Mouse (Mus musculus) hindbrain, embryonic 14.5 days (tissue): Measurements from ENCODE around the gene Arl14. TPM values are rescaled to one million over a fixed set of nuclear protein-coding genes. Genes with fewer than 3 reads are reported as not detected.
"Not testable (repeated sequence)": the region's sequence is repeated elsewhere in the genome, so short reads cannot be mapped to it uniquely, and the experiment has no call there.

ENCODE experiments used
- ATAC-seq: fragments of 200-750 bp; cut with Nextera tagmentation; 2 replicates; pipeline ENCODE4 v1.8.0; 2017; ENCODE audit warnings: moderate number of reproducible peaks, mild to moderate bottlenecking, moderate TSS enrichment, moderate library complexity; ENCODE audit not compliant: low FRiP score
- DNase-seq: peaks from one replicate; pipeline ENCODE4 v3.0.0-alpha.2; 2015; ENCODE audit warnings: low spot score
- H3K27ac ChIP-seq: fragments of 300-500 bp; sonication (generic); 2 replicates; pipeline ENCODE4 v1.5.1; 2014; ENCODE audit warnings: mild to moderate bottlenecking, moderate library complexity
- H3K27me3 ChIP-seq: fragments of 300-500 bp; sonication (generic); 2 replicates; pipeline ENCODE4 v1.6.1; 2014; ENCODE audit warnings: mild to moderate bottlenecking, low read length, mixed read lengths; ENCODE audit not compliant: control insufficient read depth, insufficient read depth
- H3K36me3 ChIP-seq: fragments of 300-500 bp; sonication (generic); replicated peaks from 2 replicates; pipeline ENCODE4 v1.6.1; 2014; ENCODE audit not compliant: control insufficient read depth, insufficient read depth
- H3K4me1 ChIP-seq: fragments of 300-500 bp; sonication (generic); replicated peaks from 2 replicates; pipeline ENCODE4 v1.6.1; 2014; ENCODE audit warnings: antibody characterized with exemption, low read length, mixed read lengths; ENCODE audit not compliant: control insufficient read depth, insufficient read depth
- H3K4me2 ChIP-seq: fragments of 300-500 bp; sonication (generic); replicated peaks from 2 replicates; pipeline ENCODE4 v1.6.1; 2014; ENCODE audit warnings: mild to moderate bottlenecking, moderate library complexity
- H3K4me3 ChIP-seq: fragments of 300-500 bp; sonication (generic); replicated peaks from 2 replicates; pipeline ENCODE4 v1.5.1; 2014; ENCODE audit warnings: mild to moderate bottlenecking, low read length
- H3K9ac ChIP-seq: fragments of 300-500 bp; sonication (generic); 2 replicates; pipeline ENCODE4 v1.6.1; 2014
- H3K9me3 ChIP-seq: fragments of 300-500 bp; sonication (generic); 2 replicates; pipeline ENCODE4 v1.6.1; 2016; ENCODE audit warnings: low read length; ENCODE audit not compliant: control insufficient read depth
- WGBS: fragments of 180-500 bp; shearing (Covaris S2); extraction: QIAGEN DNeasy Blood & Tissue Kit; methylation state at CpG from one replicate; pipeline ENCODE4 v1.1.7; 2014; 5-methylcytosine and 5-hydroxymethylcytosine counted together
- polyA plus RNA-seq: library from polyadenylated mRNA; unstranded; fragments of >200 nt; fragmentation: Nextera tagmentation; extraction: Ambion mirVana; gene quantifications from 2 replicates; pipeline ENCODE4 v1.2.1, GENCODE M21; 2014

Gene Arl14
- polyA plus RNA-seq, 1 experiment from 2014 or later = not detected

DNA sequence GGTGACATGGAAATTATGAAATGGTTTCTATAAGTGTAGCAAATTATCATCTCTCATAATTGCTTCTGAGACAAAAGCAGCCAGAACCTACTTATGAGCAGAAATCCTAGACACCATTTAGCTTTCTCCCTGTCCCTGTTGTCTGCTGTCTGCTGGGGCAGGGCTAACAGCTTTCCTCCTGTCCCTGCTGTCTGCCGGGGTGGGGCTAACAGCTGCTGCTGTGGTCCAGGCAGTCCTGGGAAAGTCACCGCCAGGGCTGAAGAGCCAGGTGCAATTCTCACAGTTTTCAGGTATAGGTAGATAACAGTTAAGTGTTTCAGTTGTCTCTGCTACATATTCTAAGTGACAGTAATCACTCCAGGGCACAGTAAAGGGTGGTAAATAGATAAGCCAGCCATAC is 4.3 kb downstream of the Arl14 start:
- no peak overlapping the region for H3K27ac ChIP-seq
- no peak for ATAC-seq
- H3K9ac ChIP-seq = no peak overlapping the region
- no peaks in the 10 kb centered on the region for H3K9me3 ChIP-seq
- H3K36me3 ChIP-seq = no peaks in the 10 kb centered on the region
- no peak for DNase-seq
- 77% methylated on average over 2 of the region's 2 CpGs for WGBS
- no peak overlapping the region for H3K4me3 ChIP-seq
- no peaks in the 10 kb centered on the region for H3K27me3 ChIP-seq
- H3K4me1 ChIP-seq = no peaks in the 10 kb centered on the region
- H3K4me2 ChIP-seq = no peak overlapping the region

- Histone ChIP-seq H3K9ac (no peak overlapping the region), H3K27me3 (no peaks in the 10 kb centered on the region), H3K9me3 (no peaks in the 10 kb centered on the region), H3K36me3 (no peaks in the 10 kb centered on the region), H3K27ac (no peak overlapping the region), H3K4me2 (no peak overlapping the region), H3K4me1 (no peaks in the 10 kb centered on the region), H3K4me3 (no peak overlapping the region)
- no peak for DNase-seq
- 93% methylated on average over 1 of the region's 1 CpGs for WGBS
- no peak for ATAC-seq
Measured at GRCm38 (mm10) chr3:69228002-69228401, 5.8 kb downstream of the Arl14 start.

DNA sequence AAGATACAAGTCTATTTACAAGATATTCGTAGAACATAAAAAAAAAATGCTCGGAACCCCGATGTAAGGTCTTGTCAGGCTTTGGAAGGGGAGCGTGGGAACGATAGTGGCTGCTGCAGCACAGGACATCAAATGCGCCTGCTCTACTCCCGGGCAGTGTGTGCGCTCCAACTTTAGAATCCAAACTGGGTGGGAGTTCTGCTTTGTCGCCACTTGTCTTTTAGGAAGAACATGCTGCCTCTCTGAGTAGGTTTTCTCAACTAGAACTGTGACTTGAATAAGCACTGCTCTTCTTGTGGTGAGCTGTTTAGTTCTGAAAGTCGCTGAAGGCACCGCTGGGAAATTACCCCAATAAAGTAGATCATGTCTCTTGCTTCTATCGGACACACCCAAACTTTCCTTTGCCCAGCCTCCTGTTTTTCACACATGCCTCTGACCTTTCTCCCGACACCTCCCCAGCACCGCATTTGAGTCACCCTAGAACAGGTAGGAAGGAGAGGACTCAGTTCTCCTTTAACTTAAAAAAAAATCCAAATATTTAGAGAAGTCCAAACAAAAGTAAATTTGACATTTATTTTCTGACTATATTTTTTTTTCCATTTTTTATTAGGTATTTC is 9.4 kb downstream of the Arl14 start:
- no peak for ATAC-seq

DNA sequence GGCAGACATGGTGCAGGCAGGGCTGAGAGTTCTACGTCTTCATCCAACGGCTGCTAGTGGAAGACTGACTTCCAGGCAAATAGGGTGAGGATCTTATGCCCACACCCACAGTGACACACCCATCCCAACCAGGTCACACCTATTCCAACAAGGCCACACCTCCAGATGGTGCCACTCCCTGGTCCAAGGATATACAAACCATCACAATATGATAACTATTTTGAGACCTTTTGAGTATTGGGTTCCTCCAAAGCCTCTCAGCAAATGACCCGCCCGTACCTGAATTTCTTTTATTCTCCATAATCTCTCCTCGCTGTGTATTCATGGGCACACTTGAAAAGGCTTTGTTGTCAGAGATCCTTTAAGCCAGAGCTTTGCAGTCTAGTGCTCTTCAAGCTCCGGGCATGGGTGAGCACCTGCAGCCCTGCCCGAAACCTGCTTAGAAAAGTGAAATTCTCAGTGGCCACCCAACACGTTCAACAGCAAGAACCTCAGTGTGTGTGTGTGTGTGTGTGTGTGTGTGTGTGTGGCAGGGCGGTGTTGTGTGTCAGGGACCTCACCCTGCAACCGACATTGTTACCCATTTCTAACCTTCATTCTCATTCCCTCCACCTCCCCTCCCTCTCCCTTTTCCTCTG is 11.5 kb downstream of the Arl14 start:
- not testable (repeated sequence) for DNase-seq, ATAC-seq, H3K4me1 ChIP-seq, H3K9ac ChIP-seq, H3K27ac ChIP-seq, H3K4me2 ChIP-seq, H3K4me3 ChIP-seq, H3K36me3 ChIP-seq, H3K9me3 ChIP-seq, H3K27me3 ChIP-seq
- 88% methylated on average over 10 of the region's 10 CpGs for WGBS

More for the DNA sequence above, 9.4 kb downstream of the Arl14 start:
- Histone ChIP-seq H3K9ac (no peak overlapping the region), H3K27ac (no peak overlapping the region), H3K9me3 (no peaks in the 10 kb centered on the region), H3K4me2 (no peak overlapping the region), H3K36me3 (no peaks in the 10 kb centered on the region), H3K4me3 (no peak overlapping the region), H3K4me1 (no peaks in the 10 kb centered on the region), H3K27me3 (no peaks in the 10 kb centered on the region)
- WGBS = 92% methylated on average over 14 of the region's 14 CpGs
- no peak for DNase-seq

DNA sequence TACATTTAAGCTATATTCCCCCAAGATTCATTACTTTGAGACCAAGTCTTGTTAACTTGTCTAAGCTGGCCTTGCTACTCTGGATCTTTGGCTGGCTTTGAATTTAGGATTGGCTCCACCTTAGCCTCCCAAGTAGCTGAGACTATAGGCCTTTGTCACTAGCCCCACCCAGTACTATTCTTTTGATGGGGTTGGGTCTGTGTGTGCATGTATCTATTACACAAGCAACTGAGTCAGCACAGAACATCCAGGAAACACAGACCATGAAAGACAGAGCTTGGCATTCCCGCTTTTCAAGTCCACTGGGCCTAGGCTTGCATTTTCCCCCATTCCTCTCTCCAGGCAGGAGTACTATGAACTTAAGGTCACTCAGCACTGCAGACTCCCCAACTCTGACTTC is 12.3 kb downstream of the Arl14 start:
- no peaks in the 10 kb centered on the region for H3K9me3 ChIP-seq
- no peak overlapping the region for H3K4me2 ChIP-seq
- no peak overlapping the region for H3K27ac ChIP-seq
- H3K27me3 ChIP-seq = no peaks in the 10 kb centered on the region
- no peaks in the 10 kb centered on the region for H3K4me1 ChIP-seq
- H3K4me3 ChIP-seq = no peak overlapping the region
- no peak for ATAC-seq
- no peaks in the 10 kb centered on the region for H3K36me3 ChIP-seq
- 97% methylated on average over 1 of the region's 1 CpGs for whole genome bisulfite sequencing
- no peak for DNase-seq
- no peak overlapping the region for H3K9ac ChIP-seq

- ATAC-seq = no peak
- no peaks in the 10 kb centered on the region for H3K36me3 ChIP-seq
- H3K4me1 ChIP-seq = no peaks in the 10 kb centered on the region
- H3K4me3 ChIP-seq = no peak overlapping the region
- no peak overlapping the region for H3K27ac ChIP-seq
- H3K9me3 ChIP-seq = no peaks in the 10 kb centered on the region
- no peaks in the 10 kb centered on the region for H3K27me3 ChIP-seq
- no peak overlapping the region for H3K4me2 ChIP-seq
- 72% methylated on average over 3 of the region's 3 CpGs for WGBS
- H3K9ac ChIP-seq = no peak overlapping the region
- DNase-seq = no peak
Measured at GRCm38 (mm10) chr3:69235806-69236205, 13.6 kb downstream of the Arl14 start.

GRCm38 (mm10) chr3:69236491-69236890 is 14.3 kb downstream of the Arl14 start:
- H3K27ac ChIP-seq = no peak overlapping the region
- H3K9ac ChIP-seq = no peak overlapping the region
- H3K27me3 ChIP-seq = no peaks in the 10 kb centered on the region
- no peaks in the 10 kb centered on the region for H3K36me3 ChIP-seq
- ATAC-seq (no peak), DNase-seq (no peak)
- no peak overlapping the region for H3K4me3 ChIP-seq
- no peak overlapping the region for H3K4me2 ChIP-seq
- no peaks in the 10 kb centered on the region for H3K9me3 ChIP-seq
- no peaks in the 10 kb centered on the region for H3K4me1 ChIP-seq
- WGBS = 90% methylated on average over 12 of the region's 12 CpGs

DNA sequence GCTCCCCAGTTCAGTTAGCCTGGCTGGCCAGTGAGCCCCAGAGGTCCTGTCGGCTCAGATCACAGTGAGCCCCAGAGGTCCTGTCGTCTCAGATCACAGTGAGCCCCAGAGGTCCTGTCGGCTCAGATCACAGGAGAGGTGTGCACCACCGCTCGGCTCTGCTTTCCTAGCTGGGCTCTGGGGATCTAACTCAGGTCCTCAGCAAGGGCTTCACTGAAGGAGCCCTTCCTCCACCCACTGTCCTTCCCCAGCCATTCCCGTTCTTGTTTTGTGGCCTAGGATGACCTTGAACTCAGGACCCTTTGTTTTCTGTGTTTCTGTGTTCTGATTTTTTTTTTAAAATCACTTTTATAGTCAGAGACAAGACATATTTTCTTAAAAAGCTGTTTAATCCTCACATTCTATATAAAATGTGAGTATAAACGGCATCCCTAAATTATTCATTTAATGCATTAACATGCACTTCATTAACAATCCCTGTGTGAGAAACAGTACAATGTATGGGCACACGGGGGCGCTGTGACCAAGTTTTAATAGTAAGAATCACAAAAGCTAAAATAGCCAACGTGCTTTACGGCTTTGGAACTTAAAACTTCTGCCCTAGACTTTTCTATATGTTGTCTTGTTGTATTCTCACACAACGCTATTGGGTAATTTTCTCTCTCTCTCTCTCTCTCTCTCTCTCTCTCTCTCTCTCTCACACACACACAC is 16.1 kb downstream of the Arl14 start:
- Histone ChIP-seq H3K4me3 (no peak overlapping the region), H3K27me3 (no peaks in the 10 kb centered on the region), H3K9me3 (no peaks in the 10 kb centered on the region), H3K4me2 (no peak overlapping the region), H3K27ac (no peak overlapping the region), H3K4me1 (no peaks in the 10 kb centered on the region), H3K36me3 (no peaks in the 10 kb centered on the region), H3K9ac (no peak overlapping the region)
- 43% methylated on average over 12 of the region's 12 CpGs for WGBS
- DNase-seq (peak; percentile 87), ATAC-seq (no peak)

DNA sequence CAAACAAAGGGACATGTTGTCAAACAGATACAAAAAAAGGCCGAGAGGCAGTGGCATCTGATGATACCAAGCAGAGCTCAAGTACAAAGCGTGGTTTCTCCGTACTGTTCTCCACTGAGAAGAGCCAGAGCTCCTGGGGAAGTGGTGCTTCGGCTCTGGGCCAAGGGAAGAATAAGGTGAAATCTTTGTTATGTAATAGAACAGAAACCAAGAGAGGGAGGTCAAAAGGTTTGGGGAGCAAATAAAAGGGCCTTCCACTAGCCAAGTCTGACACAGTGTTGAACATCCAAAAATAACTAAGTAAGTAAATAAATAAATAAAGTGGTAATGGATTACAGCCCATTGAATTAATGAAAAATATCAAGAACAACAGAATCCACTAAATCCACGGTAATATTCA is 17.0 kb downstream of the Arl14 start:
- no peak for ATAC-seq
- H3K9me3 ChIP-seq = no peaks in the 10 kb centered on the region
- WGBS = 73% methylated on average over 5 of the region's 5 CpGs

More for the DNA sequence above, 17.0 kb downstream of the Arl14 start:
- no peaks in the 10 kb centered on the region for H3K36me3 ChIP-seq
- H3K9ac ChIP-seq = no peak overlapping the region
- H3K27me3 ChIP-seq = no peaks in the 10 kb centered on the region
- no peak overlapping the region for H3K4me3 ChIP-seq
- no peaks in the 10 kb centered on the region for H3K4me1 ChIP-seq
- no peak for DNase-seq
- no peak overlapping the region for H3K4me2 ChIP-seq
- no peak overlapping the region for H3K27ac ChIP-seq
